Mouse (Mus musculus): ENCODE data around the gene Syn3. TPM values are rescaled to one million over a fixed set of nuclear protein-coding genes. Genes with fewer than 3 reads are reported as not detected.

The Syn3 gene
- polyA plus RNA-seq, 1 experiment from 2014 or later: 2.1 TPM

DNA sequence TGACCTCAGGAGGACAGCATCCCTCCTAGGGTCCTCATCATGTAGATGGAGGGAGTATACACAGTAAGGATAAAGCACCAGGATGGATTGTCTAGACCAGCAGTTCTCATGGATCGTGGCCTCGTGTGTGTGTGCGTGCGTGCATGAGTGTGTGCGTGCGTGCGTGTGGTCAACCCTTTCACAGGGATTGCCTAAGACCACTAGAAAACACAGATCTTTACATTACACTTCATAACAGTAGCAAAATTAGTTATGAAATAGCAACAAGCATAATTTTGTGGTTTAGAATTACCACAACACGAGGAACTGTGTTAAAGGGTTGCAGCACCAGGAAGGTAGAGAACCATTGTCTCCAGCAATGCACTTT lies 435.7 kb downstream of the Syn3 start:
- in situ Hi-C loops (cut with MboI; ENCODE audit: low pct_unique_long_range_greater_than_20kb): no loop called here
- CTCF ChIA-PET: interaction anchor here (0.7 to 2.3 kb wide), 6 partner anchors 10 to 436 kb away, joined by 3 to 13 read pairs (median 3); partner anchors contain the start of gene Syn3
- ATAC-seq (no peak), DNase-seq (ENCODE audit: low read depth, low spot score) (no peak)
- no peaks in the 10 kb centered on the region for H3K27me3 ChIP-seq
- POLR2A ChIA-PET: interaction anchor here (1.1 to 1.8 kb wide), 2 partner anchors 73 to 239 kb away, joined by 3 to 7 read pairs; no protein-coding TSS in a partner anchor
- TF ChIP-seq CTCF (IDR thresholded peaks at IDR 0.05): no peak

DNA sequence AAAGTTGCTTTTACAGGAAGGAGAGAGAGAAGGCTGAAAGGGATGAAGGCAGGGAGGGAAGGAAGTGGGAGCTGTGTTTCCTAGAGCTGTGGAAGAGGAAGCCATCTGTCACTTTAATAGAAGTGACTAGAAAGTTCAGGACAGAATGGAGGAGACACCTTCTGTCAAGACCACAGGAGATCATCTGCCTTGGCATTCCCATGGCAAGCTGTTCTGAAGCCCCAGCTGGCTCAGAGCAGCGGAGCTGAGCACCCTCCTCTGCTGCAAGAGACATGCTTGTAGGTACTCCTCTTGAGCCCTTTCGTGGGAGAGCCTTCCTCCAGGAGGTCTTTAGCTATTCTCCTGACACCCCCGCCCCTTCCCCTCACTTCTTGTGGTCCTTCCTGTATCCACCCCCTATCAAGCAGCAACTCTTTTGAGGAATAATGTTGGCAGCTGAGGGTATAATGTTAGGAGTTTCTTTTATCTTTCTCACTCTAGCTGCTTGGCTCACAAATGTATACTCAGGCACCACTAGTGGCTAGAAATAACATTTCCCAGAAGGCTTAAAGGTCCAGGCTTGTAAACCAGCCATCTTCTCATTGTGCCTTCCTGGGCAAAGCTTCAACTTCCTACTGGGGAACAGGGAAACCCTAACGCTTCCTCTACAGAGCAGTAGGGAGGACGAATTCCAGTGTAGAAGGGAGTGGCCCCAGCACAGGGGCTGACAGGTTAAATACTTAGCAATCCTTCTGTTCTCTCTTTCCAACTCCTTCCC lies 436.3 kb downstream of the Syn3 start:
- no peak for DNase-seq (ENCODE audit: low read depth, low spot score)
- no peak for ATAC-seq
- ChIA-PET POLR2A (interaction anchor here (1.1 to 1.8 kb wide), 2 partner anchors 72 to 240 kb away, joined by 3 to 7 read pairs; no protein-coding TSS in a partner anchor), CTCF (interaction anchor here (1.1 to 1.2 kb wide), 2 partner anchors 9 to 436 kb away, joined by 3 read pairs; partner anchors contain the start of gene Syn3)
- H3K27me3 ChIP-seq: no peaks in the 10 kb centered on the region
- in situ Hi-C loops (cut with MboI; ENCODE audit: low pct_unique_long_range_greater_than_20kb): no loop called here
- no peak for TF ChIP-seq CTCF (IDR thresholded peaks at IDR 0.05)

DNA sequence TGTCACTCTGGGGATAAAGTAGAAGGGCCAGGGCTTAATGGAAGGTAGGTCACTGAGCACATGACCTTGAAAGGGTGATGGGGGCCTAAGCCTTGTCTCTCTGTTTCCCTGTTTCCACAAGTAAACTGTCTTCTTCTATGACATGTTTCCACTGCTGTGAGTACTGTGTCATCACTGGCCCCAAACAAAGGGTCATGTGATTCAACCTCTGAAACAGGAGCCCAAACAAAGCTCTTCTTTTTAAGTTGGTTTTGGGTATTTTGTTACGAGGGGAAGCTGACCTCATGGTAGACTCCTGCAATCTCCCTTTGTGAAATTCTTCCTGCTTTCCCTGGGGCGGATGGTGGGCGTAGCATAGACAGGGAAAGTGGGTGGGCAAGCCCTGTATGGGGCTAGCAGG lies 438.4 kb downstream of the Syn3 start:
- ATAC-seq: no peak
- no peak for TF ChIP-seq CTCF (IDR thresholded peaks at IDR 0.05)
- no peaks in the 10 kb centered on the region for H3K27me3 ChIP-seq
- in situ Hi-C loops (cut with MboI; ENCODE audit: low pct_unique_long_range_greater_than_20kb): no loop called here
- ChIA-PET CTCF (interaction anchor here (1.0 to 1.4 kb wide), 4 partner anchors 28 to 403 kb away, joined by 3 to 4 read pairs (median 4); partner anchors contain the start of gene Fbxo7), POLR2A (no interaction called here)
- DNase-seq (ENCODE audit: low read depth, low spot score): no peak

DNA sequence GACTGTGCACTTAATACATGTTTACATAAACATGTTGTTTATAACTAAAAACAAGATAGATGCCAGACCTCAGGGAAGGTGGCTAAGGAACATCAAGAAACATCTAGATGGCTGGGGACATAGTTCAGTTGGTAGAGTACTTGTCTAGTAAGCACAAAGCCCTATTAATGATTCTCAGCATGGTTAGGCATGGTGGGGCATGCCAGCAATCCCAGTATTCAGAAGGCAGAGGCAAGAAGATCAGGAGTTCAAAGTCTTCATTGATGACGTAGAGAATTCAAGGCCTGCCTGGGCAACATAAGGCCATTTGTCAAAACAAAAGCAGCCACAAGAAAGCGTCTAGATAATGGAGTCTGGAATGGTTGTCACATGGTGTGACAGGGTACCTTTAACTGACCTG lies 441.0 kb downstream of the Syn3 start:
- ATAC-seq (no peak), DNase-seq (ENCODE audit: low read depth, low spot score) (no peak)
- POLR2A ChIA-PET: no interaction called here
- no peak for TF ChIP-seq CTCF (IDR thresholded peaks at IDR 0.05)
- in situ Hi-C loops (cut with MboI; ENCODE audit: low pct_unique_long_range_greater_than_20kb): loop anchor here (5.0 kb wide), 1 partner anchor 85 kb away; no protein-coding TSS in a partner anchor
- CTCF ChIA-PET: interaction anchor here (1.0 kb wide), 1 partner anchor 35 kb away, joined by 3 read pairs; no protein-coding TSS in a partner anchor
- H3K27me3 ChIP-seq: no peaks in the 10 kb centered on the region

DNA sequence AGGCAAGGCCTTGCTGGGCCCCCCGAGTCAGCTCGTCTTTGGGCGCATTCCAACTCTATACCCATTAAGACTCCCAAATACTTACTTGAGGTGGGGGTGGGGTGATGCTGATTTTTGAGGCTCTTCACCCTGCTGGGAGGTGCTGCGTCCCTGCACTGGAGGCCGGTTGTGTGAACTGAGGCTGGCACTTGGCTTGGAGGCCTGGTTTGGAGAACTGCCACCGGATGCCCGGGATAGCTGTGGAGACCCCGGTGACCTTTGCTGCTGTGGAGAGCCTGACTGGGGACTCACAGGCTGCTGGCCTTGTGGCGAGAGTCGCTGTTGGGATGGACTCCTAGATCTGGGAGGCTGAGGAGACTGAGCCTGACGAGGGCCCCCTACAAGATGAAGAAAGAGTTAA lies 441.4 kb downstream of the Syn3 start:
- DNase-seq (ENCODE audit: low read depth, low spot score): no peak
- ChIA-PET POLR2A (interaction anchor here (0.7 kb wide), 1 partner anchor 15 kb away, joined by 5 read pairs; no protein-coding TSS in a partner anchor), CTCF (no interaction called here)
- ATAC-seq: no peak
- TF ChIP-seq CTCF (IDR thresholded peaks at IDR 0.05): no peak
- no peaks in the 10 kb centered on the region for H3K27me3 ChIP-seq
- in situ Hi-C loops (cut with MboI; ENCODE audit: low pct_unique_long_range_greater_than_20kb): loop anchor here (5.0 kb wide), 1 partner anchor 85 kb away; no protein-coding TSS in a partner anchor

DNA sequence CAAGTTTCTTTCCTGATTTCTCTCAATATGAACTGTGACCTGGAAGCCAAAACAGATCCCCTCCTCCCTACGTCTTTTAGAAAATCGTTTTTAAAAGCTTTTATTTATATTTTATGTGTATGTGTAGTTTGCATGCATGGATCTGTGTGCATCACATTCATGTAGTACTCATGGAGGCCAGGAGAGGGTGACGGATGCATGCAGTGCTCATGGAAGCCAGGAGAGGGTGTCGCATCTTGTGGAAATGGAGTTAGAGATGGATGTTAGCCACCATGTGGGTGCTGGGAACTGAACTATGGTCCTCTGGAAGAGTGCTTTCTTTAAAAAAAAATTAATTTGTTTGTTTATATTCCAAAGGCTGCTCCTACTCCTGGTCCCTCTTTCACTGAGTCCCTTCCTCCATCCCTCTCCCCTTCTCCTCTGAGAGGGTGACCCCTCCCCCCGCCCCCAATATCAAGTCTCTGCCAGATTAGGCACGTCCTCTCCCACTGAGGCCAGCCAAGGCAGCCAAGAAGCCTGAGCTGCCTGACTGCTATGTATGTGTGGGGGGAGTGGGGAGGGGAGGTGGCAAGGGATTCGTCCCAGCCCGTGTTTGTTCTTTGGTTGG lies 442.3 kb downstream of the Syn3 start:
- no peaks in the 10 kb centered on the region for H3K27me3 ChIP-seq
- POLR2A ChIA-PET: interaction anchor here (0.7 to 1.1 kb wide), 3 partner anchors 14 to 246 kb away, joined by 3 to 5 read pairs (median 3); no protein-coding TSS in a partner anchor
- TF ChIP-seq CTCF (IDR thresholded peaks at IDR 0.05): peak; percentile 55
- DNase-seq (ENCODE audit: low read depth, low spot score) (no peak), ATAC-seq (no peak)
- CTCF ChIA-PET: interaction anchor here (1.6 kb wide), 1 partner anchor 9 kb away, joined by 5 read pairs; no protein-coding TSS in a partner anchor
- in situ Hi-C loops (cut with MboI; ENCODE audit: low pct_unique_long_range_greater_than_20kb): loop anchor here (5.0 kb wide), 1 partner anchor 84 kb away; no protein-coding TSS in a partner anchor

DNA sequence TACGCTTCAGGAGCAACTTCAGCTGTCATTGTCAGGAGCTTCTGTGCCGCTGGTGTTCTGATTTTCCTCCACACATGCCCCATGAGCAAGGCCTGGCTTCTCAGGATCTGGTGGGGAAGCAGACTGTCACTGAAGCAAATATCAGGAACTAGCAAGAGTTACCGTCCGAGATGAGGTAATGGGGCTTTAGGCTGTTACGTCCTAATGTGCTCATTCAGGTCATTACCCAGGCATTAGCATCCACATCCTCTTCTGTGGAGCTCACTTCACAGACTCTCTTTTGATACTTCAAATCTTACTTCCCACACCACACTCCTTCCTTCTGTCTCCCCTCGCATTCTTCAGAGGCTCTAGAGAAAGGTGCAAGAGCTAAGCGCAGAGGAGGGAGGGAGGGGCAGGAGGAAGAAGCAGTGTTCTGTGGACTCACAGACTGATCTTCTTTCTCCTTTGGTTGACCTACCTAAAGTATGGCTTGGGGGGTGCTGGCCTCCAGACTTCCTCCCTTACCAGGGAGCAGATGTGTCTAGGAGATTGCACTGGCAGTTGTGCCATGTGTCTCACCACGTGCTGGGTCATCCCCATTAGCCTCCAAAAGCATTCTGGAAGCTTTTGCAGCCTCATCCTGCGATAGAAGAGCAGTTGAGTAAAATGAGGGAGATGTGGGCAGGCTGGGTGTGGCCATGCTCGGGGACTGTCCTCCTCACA lies 445.7 kb downstream of the Syn3 start:
- in situ Hi-C loops (cut with MboI; ENCODE audit: low pct_unique_long_range_greater_than_20kb): no loop called here
- H3K27me3 ChIP-seq: no peaks in the 10 kb centered on the region
- DNase-seq (ENCODE audit: low read depth, low spot score): no peak
- TF ChIP-seq CTCF (IDR thresholded peaks at IDR 0.05): no peak
- ATAC-seq: no peak
- CTCF ChIA-PET: interaction anchor here (1.2 to 1.4 kb wide), 2 partner anchors 9 to 31 kb away, joined by 3 to 6 read pairs; partner anchors contain the start of gene Fbxo7
- POLR2A ChIA-PET: interaction anchor here (0.6 to 1.0 kb wide), 2 partner anchors 15 to 25 kb away, joined by 3 read pairs; no protein-coding TSS in a partner anchor

DNA sequence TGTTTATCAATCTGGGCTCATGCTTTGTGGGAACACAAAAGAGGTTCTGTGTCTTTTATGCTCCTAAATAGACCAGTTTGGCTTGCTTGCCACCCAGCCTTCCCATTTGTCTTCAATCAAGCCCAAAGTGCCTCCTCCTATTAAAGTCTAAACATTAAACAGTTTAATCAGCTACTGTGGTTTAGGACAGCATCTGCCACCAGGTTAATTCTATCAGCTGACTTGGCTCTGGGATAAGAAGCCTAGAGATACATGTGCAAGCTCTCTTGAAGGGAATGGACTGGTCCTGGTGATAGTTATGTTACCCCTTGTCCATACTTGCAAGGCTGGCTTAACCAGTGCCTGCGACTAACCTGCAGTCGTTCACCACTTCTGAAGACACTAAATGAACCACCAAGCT lies 448.2 kb downstream of the Syn3 start:
- TF ChIP-seq CTCF (IDR thresholded peaks at IDR 0.05): no peak
- CTCF ChIA-PET: interaction anchor here (1.4 to 1.5 kb wide), 2 partner anchors 9 to 28 kb away, joined by 3 to 4 read pairs; no protein-coding TSS in a partner anchor
- no peaks in the 10 kb centered on the region for H3K27me3 ChIP-seq
- POLR2A ChIA-PET: no interaction called here
- DNase-seq (ENCODE audit: low read depth, low spot score): no peak
- in situ Hi-C loops (cut with MboI; ENCODE audit: low pct_unique_long_range_greater_than_20kb): no loop called here
- no peak for ATAC-seq

DNA sequence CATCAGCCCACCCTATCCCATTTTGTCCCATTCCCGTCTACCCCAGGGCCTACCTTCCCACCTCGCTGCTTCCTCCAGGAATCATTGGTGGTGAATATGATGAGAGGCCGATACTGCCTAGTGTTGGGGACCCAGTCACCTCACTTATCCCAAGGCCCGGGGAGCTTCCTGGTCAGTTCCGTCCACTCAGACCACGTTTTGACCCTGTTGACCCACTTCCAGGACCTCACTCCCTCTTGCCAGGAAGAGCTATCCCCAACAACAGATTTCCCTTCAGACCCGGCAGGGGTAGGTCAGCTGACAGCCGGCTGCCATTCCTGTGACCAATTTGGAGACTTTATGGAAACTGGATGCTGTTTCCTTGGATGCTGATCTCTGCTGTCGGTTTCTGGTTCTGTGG lies 450.9 kb downstream of the Syn3 start:
- DNase-seq (ENCODE audit: low read depth, low spot score) (no peak), ATAC-seq (no peak)
- in situ Hi-C loops (cut with MboI; ENCODE audit: low pct_unique_long_range_greater_than_20kb): no loop called here
- no peak for TF ChIP-seq CTCF (IDR thresholded peaks at IDR 0.05)
- ChIA-PET CTCF (no interaction called here), POLR2A (no interaction called here)
- no peaks in the 10 kb centered on the region for H3K27me3 ChIP-seq

DNA sequence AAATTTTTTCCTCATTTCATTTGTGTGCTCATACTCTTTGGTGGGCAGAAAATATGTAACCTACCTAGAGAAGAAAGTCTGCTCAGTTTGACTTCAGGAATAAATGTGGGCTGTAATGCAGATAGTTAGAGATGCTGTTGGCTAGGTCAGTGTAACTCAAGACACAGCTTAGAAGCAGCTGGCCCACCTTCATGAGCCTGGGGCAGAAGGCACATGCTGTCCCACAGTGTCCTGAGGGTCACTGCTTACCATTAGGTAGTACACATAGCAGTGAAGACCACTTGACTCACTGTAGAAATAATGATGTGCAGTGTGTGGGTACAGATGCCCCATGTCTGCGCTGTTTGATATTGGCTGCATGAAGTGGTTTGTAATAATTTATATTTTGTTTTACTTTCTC lies 452.3 kb downstream of the Syn3 start:
- no peaks in the 10 kb centered on the region for H3K27me3 ChIP-seq
- ATAC-seq (no peak), DNase-seq (ENCODE audit: low read depth, low spot score) (no peak)
- ChIA-PET POLR2A (interaction anchor here (0.6 kb wide), 1 partner anchor 935 kb away, joined by 4 read pairs; no protein-coding TSS in a partner anchor), CTCF (interaction anchor here (2.3 kb wide), 1 partner anchor 24 kb away, joined by 9 read pairs; the partner anchor contains the start of gene Fbxo7)
- TF ChIP-seq CTCF (IDR thresholded peaks at IDR 0.05): no peak
- in situ Hi-C loops (cut with MboI; ENCODE audit: low pct_unique_long_range_greater_than_20kb): no loop called here
